Mouse (Mus musculus): ENCODE results near the gene Glt6d1.
"Not testable (repeated sequence)": the region's sequence is repeated elsewhere in the genome, so short reads cannot be mapped to it uniquely, and the experiment has no call there.

The Glt6d1 gene

GRCm38 (mm10) chr2:25815748-25816147 lies at the start of gene Glt6d1:
Glt6d1 (minus strand) TSS chr2:25815848.
- not testable (repeated sequence) for DNase-seq (ENCODE audit: low spot score)

- no peak for DNase-seq (ENCODE audit: low spot score)
Measured at GRCm38 (mm10) chr2:25865412-25865811, 49.8 kb upstream of the Glt6d1 start.

DNA sequence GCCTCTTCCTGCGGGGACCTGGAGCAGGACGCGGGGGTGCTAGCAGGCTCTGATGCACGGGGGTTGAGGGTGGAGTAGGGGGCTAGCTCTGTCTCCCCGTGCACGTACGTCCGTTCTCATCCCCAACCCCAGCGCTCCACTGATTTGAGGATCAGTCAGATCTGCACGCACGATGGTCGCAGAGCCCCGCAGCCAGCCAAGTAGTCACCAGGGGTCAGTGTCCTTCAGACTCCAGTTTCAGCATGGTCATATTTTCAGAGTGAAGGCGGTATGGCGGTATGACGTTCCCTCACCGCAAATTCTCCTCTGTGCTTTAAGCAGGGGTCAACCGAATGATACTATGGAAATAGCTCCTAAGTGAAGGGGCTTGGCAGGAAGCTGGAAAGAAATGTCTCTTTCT lies 48.6 kb upstream of the Glt6d1 start:
- DNase-seq (ENCODE audit: low spot score): no peak

GRCm38 (mm10) chr2:25863337-25864131 lies 47.9 kb upstream of the Glt6d1 start, which contains the start of gene Kcnt1:
Kcnt1 (plus strand) TSS chr2:25863734.
- no peak for DNase-seq (ENCODE audit: low spot score)

GRCm38 (mm10) chr2:25862696-25863270 lies 47.1 kb upstream of the Glt6d1 start:
- DNase-seq (ENCODE audit: low spot score): no peak

- DNase-seq (ENCODE audit: low spot score): no peak
Measured at GRCm38 (mm10) chr2:25862038-25862437, 46.4 kb upstream of the Glt6d1 start.

DNA sequence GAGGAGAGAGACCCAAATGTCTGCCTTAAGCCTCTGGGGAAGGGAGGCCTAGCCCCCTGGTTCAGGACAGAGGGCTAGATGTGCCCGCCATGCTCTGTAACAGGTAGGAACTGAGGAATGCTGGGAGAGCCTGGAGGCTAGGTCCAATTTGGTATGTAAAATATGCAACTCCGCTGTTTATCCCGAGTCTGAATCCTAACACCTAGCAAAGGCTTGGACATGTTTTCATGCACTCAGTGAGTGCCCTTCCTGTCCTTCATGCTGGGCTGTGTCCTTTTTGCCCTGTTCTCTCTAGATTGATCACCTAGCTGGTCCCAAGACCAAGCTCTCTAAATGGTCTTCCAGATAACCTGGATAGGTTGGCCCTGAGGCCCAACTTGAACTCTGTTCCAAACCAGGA lies 44.2 kb upstream of the Glt6d1 start:
- DNase-seq (ENCODE audit: low spot score): no peak

DNA sequence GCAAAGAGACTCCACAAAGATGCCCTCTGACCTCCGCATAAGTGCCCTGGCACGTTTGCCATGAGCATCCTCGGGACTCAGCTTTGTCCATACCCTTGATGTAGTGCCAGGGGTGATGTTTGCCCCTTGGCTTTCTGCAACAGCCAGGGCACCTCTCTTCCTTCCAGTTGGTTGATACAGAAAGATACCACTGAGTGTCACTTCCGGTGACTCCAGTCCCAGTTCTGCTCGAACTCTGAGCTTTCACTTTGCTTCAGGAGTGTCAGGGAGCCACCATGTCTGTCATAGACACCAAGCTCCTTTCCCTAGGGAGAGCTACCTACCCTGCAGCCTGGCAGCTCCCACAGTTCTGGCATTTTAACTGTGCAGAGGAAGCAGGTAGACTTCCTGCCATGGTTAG lies 38.4 kb upstream of the Glt6d1 start:
- DNase-seq (ENCODE audit: low spot score): no peak

GRCm38 (mm10) chr2:25852626-25853025 lies 37.0 kb upstream of the Glt6d1 start:
- no peak for DNase-seq (ENCODE audit: low spot score)

DNA sequence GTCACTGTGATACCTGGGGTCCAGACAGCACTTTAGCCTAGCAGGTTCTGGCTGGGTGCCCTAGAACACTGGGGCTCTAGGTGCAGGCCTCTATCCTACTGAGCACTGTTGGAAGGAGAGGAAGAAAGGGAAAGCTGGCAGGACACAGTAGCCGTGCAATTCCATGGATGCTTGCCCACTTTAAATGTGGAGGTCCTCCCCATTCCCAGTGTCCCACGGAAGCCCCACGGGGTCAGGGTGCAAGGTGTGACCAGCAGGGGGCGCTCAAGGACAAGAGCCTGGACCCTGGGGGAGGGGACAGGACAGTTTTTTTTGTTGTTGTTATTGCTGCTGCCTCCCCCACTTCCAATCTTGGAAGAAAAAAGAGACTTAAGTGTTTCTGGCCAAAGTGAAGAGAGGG lies 34.7 kb upstream of the Glt6d1 start:
- peak; percentile 39 for DNase-seq (ENCODE audit: low spot score)

- no peak for DNase-seq (ENCODE audit: low spot score)
Measured at GRCm38 (mm10) chr2:25847226-25847625, 31.6 kb upstream of the Glt6d1 start, which contains the start of gene Sohlh1. Sohlh1 (minus strand) TSS chr2:25847248.

DNA sequence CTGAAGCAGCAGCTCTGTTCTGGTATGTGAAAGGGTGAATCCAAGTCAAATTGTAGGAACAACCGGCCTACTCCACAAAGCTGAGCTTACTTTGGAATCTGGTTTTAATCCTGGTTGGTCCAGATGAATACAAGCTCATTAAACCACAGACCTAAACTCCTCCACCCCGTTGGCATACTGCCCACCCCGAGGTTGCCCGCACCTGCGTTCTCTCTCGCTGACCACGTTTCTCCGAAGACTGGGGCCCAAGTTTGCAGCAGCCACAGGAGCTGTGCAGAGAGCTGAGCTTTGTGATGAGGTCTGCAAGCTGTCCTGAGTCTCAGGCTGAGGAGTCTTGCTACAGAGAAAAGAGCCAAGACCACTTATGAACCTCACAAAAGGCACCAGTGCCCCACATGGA lies 30.9 kb upstream of the Glt6d1 start:
- no peak for DNase-seq (ENCODE audit: low spot score)

DNA sequence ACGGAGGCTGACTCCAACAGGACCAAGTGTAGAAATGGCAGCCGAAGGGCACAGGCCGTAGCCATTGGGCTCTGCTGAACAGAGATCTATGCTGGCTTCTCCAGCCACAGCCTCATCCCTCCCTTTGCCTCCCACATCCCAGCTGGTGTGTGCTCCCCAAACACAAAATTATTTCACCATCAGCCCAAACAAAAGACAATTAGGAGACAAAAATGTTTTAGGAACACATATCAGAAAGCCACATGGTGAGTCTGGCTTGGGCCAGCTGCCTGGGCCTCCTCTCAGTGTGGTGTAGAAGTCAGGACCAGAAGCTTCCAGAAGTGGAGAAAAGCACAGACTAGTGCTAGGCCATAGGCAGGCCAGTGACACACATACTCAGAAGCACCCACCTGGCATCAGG lies 28.4 kb upstream of the Glt6d1 start:
- no peak for DNase-seq (ENCODE audit: low spot score)

DNA sequence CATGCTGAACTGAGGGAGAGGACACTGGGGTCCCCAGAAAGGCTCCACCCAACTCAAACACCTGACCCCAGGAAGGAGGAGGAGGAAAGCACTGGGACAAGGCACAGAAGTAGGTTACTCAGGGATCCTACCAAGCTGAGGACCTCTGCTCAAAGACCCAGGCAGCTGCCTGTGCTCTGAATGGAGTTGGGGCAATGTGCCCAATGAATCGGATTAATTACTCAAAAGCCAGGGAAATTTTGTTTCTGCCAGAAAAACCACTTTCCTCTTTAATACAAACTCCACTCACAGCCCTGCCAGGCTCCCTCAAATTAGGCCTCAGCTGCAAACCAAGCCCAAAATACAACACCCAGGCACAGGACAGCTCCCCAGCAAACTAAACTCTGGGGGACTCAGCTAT lies 27.1 kb upstream of the Glt6d1 start:
- DNase-seq (ENCODE audit: low spot score): no peak

GRCm38 (mm10) chr2:25842161-25842560 lies 26.5 kb upstream of the Glt6d1 start:
- no peak for DNase-seq (ENCODE audit: low spot score)

- DNase-seq (ENCODE audit: low spot score): peak; percentile 56
Measured at GRCm38 (mm10) chr2:25836291-25836690, 20.6 kb upstream of the Glt6d1 start.

GRCm38 (mm10) chr2:25830786-25831185 lies 15.1 kb upstream of the Glt6d1 start:
- DNase-seq (ENCODE audit: low spot score): no peak

DNA sequence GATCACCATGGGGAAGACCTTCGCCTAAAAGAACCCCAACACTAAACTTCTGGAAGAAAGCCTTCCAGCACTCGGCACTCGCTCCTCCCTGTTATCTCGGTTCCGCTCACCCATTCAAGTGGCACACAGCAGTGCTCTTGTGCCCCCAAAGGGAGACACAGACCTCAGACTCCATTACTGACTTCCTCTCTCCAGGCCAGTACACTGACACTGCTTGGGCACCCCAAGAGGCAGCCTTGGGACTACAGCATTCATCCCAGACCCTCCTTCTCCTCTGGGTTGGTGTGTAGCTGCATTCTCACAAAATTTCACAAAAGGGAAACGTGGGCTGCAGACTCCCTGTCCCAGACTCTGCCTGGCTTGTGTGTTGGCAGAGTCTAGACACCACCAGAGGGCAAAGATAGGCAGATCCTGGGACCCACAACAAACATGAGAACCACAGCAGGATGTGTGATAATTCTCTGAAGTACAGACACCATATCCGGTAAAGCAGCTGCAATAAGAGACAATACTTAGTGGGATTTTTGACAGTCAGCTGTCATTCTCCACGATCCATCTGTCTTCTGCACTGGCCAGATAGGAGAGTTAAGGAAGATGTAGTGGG lies 12.8 kb upstream of the Glt6d1 start:
- no peak for DNase-seq (ENCODE audit: low spot score)

DNA sequence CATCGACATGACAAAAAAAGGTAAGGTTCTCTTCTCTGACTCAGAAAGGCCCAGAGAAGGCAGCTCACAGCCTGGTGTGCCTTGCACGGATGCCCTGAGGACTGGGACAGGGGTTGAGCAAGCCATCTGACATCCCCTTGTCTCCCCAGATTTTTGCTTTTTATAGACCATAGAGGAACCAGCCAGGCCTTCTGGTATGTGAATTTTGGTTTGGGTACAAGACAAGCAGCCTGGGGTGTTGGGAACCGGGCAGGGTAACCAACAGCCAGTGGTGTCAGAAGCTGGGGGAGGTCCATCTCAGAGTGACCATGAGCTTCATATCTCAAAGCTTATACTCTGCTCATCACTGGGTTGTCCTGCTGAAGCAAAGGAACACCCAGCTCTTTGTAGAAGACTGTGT lies 9.1 kb upstream of the Glt6d1 start:
- DNase-seq (ENCODE audit: low spot score): no peak

DNA sequence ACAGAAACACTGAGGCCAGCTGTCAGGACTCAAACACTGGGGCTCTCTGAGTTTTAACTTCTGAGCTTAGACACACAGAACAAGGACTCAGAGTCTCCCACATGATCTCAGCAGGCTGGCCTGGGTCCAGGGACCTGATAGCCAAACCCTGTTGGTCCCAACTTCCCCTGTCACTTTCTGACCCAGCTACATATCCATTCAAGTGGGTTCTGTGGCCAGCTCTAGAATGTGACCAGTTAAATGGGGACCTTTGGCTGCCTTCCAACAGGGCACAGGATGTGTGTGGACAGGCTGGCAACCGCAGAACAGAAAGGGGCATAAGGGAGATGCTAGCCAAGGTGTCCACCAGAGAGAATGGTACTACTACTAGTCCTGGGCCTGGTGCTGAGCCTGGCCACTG lies 7.2 kb upstream of the Glt6d1 start, which contains the start of gene Lcn9:
TSS of gene Lcn9 (plus strand) at position 348 of the 400 bp plus-strand sequence.
- DNase-seq (ENCODE audit: low spot score): no peak

- DNase-seq (ENCODE audit: low spot score): no peak
Measured at GRCm38 (mm10) chr2:25813364-25813763, 2.3 kb downstream of the Glt6d1 start.

GRCm38 (mm10) chr2:25811711-25812110 lies 3.9 kb downstream of the Glt6d1 start:
- no peak for DNase-seq (ENCODE audit: low spot score)

DNA sequence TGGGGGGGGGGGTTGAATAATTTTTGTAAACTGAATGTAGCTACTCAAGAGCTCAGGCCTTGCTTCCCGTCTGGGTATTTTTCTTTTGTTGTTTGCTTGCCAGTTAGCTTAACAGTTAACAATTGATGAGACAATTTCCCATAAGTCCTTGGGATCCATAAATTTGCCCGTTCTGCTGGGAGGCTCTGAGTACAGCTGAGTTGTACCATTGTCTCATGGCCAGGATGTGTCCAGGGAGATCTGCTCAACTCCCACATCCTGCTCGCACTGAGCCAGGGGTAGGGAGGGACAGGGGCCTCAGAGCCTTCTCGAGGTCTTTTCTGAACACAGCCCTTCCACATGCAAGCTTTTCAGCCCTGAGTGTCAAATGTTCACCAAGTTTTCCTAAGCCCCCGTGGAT lies 17.6 kb downstream of the Glt6d1 start:
- DNase-seq (ENCODE audit: low spot score): no peak
